8 mouse cellular contexts compared by ENCODE assay signal in genomic region chr17:86254285-86254684, GRCm38 (mm10).
A peak's percentile ranks its signal among the peaks of the same experiment; 100 is the strongest.
DNase-seq lines count a peak whose midpoint lies in the region.

No protein-coding gene starts in this region.

- DNase-seq in adrenal gland, adult (ENCODE audit: inconsistent age in 2 of 2, low spot score in 1 of 2): peak; percentile 37 to 78
- no peak for DNase-seq in adrenal gland, postnatal 4 days (ENCODE audit: low spot score in 2 of 2)
- DNase-seq in retina, postnatal 7 days (ENCODE audit: low read depth, low spot score): peak; percentile 41
- DNase-seq in retina, embryonic 14.5 days (ENCODE audit: low spot score): no peak
- DNase-seq in gastrocnemius, postnatal 10 days: peak; percentile 84
- DNase-seq in layer of hippocampus, postnatal 10 days (ENCODE audit: low spot score in 2 of 2): peak; percentile 87
- peak; percentile 88 for DNase-seq in skeletal muscle tissue, adult 2 months (ENCODE audit: low read depth, low spot score)
- DNase-seq in thymus, postnatal 0 days (ENCODE audit: low spot score): no peak

Comparison
In these comparisons a context has a peak if more than half of its experiments do, and no peak if none do; other contexts are left out.
1. DNase-seq: peak in adrenal gland, adult (2 of 2), retina, postnatal 7 days (single experiment), gastrocnemius, postnatal 10 days (single experiment), layer of hippocampus, postnatal 10 days (2 of 2) and skeletal muscle tissue, adult 2 months (single experiment); none in adrenal gland, postnatal 4 days (0 of 2), retina, embryonic 14.5 days (single experiment) and thymus, postnatal 0 days (single experiment).